Mouse (Mus musculus) liver, embryonic 15.5 days (tissue): ENCODE results near the gene Chil1. TPM values are rescaled to one million over a fixed set of nuclear protein-coding genes. Genes with fewer than 3 reads are reported as not detected.
A peak's percentile ranks its signal among the peaks of the same experiment; 100 is the strongest.

Source experiments
- ATAC-seq: fragments of 200-750 bp; cut with Nextera tagmentation; 2 replicates; pipeline ENCODE4 v1.8.0; 2017; ENCODE audit warnings: moderate number of reproducible peaks, mild to moderate bottlenecking, moderate library complexity; ENCODE audit not compliant: insufficient read depth
- H3K27ac ChIP-seq: fragments of 300-500 bp; sonication (generic); replicated peaks from 2 replicates; pipeline ENCODE4 v1.5.1; 2015; ENCODE audit warnings: mild to moderate bottlenecking, inconsistent platforms
- H3K27me3 ChIP-seq: fragments of 300-500 bp; sonication (generic); 2 replicates; pipeline ENCODE4 v1.6.1; 2015; ENCODE audit warnings: mild to moderate bottlenecking, inconsistent platforms
- H3K36me3 ChIP-seq: fragments of 300-500 bp; sonication (generic); replicated peaks from 2 replicates; pipeline ENCODE4 v1.6.1; 2015; ENCODE audit warnings: moderate library complexity, mild to moderate bottlenecking, inconsistent platforms
- H3K4me1 ChIP-seq: fragments of 300-500 bp; sonication (generic); replicated peaks from 2 replicates; pipeline ENCODE4 v1.6.1; 2015; ENCODE audit warnings: inconsistent platforms
- H3K4me2 ChIP-seq: fragments of 300-500 bp; sonication (generic); 2 replicates; pipeline ENCODE4 v1.6.1; 2015; ENCODE audit warnings: moderate library complexity, mild to moderate bottlenecking, inconsistent platforms
- H3K4me3 ChIP-seq: fragments of 300-500 bp; sonication (generic); replicated peaks from 2 replicates; pipeline ENCODE4 v1.5.1; 2015; ENCODE audit warnings: mild to moderate bottlenecking, inconsistent platforms
- H3K9ac ChIP-seq: fragments of 300-500 bp; sonication (generic); 2 replicates; pipeline ENCODE4 v1.6.1; 2015; ENCODE audit warnings: moderate library complexity, mild to moderate bottlenecking, inconsistent platforms
- H3K9me3 ChIP-seq: fragments of 300-500 bp; sonication (generic); replicated peaks from 2 replicates; pipeline ENCODE4 v1.6.1; 2016; ENCODE audit warnings: inconsistent platforms
- WGBS: fragments of 180-500 bp; shearing (Covaris S2); methylation state at CpG from one replicate; pipeline ENCODE4 v1.1.7; 2015; ENCODE audit warnings: mixed read lengths; ENCODE audit not compliant: insufficient replicate concordance; 5-methylcytosine and 5-hydroxymethylcytosine counted together
- polyA plus RNA-seq: library from polyadenylated mRNA; unstranded; fragments of >200 nt; fragmentation: Nextera tagmentation; extraction: Ambion mirVana; gene quantifications from 2 replicates; pipeline ENCODE4 v1.2.1, GENCODE M21; 2015

Chil1 gene
- polyA plus RNA-seq, result 15.1 and 17.7 TPM in 2 replicates

GRCm38 (mm10) chr1:134182025-134182424, at the start of gene Chil1:
TSS of gene Chil1 (plus strand) at chr1:134182176.
- H3K27me3 ChIP-seq, result no peaks in the 10 kb centered on the region
- H3K4me3 ChIP-seq, result no peak within 1 kb of the TSS; the same call in 1 of the 2 replicates
- H3K9ac ChIP-seq, result no peak within 1 kb of the TSS
- 56% methylated on average over 4 of the region's 4 CpGs for WGBS
- no peak for ATAC-seq
- no peaks in the 10 kb centered on the region for H3K4me1 ChIP-seq
- no peaks in the 10 kb centered on the region for H3K9me3 ChIP-seq
- no peak within 1 kb of the TSS for H3K4me2 ChIP-seq
- H3K27ac ChIP-seq, result no peak within 1 kb of the TSS
- no peaks in the 10 kb centered on the region for H3K36me3 ChIP-seq

DNA sequence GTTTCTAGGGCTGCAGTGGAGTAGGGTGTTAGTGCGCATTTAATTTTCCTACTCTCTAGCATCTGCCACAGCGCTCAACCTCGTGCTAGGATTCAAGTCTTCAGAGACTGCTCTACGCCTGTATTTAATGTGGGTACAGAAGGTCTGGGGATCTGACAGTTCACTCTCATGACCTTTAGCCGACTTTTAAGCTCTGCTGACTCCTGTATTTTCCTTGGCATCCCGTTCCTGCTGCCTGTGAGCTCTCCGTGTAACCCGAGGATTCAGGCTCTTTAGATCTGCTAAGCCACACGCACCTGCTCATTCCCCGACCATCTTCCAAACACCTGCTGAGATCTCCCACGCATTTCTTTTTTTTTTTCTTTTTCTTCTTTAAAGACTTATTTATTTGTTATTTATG, 48.7 kb upstream of the Chil1 start:
- WGBS, result 64% methylated on average over 11 of the region's 11 CpGs
- Histone ChIP-seq H3K4me3 (no peak overlapping the region), H3K9ac (no peak overlapping the region), H3K27me3 (no peaks in the 10 kb centered on the region), H3K36me3 (no peaks in the 10 kb centered on the region), H3K4me2 (no peak overlapping the region), H3K4me1 (no peaks in the 10 kb centered on the region), H3K27ac (no peak overlapping the region), H3K9me3 (no peaks in the 10 kb centered on the region)
- ATAC-seq, result no peak

- no peak overlapping the region for H3K9ac ChIP-seq
- no peak overlapping the region for H3K4me3 ChIP-seq
- H3K9me3 ChIP-seq, result no peaks in the 10 kb centered on the region
- no peaks in the 10 kb centered on the region for H3K36me3 ChIP-seq
- H3K4me2 ChIP-seq, result no peak overlapping the region
- no peaks in the 10 kb centered on the region for H3K27me3 ChIP-seq
- no peak overlapping the region for H3K27ac ChIP-seq
- WGBS, result 38% methylated on average over 3 of the region's 3 CpGs
- no peak for ATAC-seq
- H3K4me1 ChIP-seq, result no peaks in the 10 kb centered on the region
Observed at GRCm38 (mm10) chr1:134136351-134136750, 45.6 kb upstream of the Chil1 start.

DNA sequence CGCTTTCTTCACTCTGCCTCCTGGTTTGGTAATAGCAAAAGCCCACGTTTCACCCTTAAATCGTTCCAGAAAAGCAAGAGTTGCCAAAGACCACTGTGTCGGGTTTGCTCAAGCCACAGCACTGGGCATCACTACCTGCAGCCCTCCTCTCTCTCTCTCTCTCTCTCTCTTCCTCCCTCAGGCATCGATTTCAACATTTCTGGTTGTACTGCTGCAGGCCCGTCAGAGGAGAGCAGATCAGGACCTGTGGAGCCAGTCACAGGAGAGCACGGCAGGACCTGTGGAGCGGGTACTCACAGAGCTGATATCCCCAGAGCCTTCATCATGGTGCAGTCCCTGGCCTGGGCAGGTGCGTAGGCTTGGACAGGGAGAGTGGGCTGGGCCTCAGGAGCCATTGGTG, 43.6 kb upstream of the Chil1 start:
- ATAC-seq, result no peak
- H3K4me2 ChIP-seq, result no peak overlapping the region
- H3K9ac ChIP-seq, result no peak overlapping the region
- H3K9me3 ChIP-seq, result no peaks in the 10 kb centered on the region
- H3K4me1 ChIP-seq, result no peaks in the 10 kb centered on the region
- no peaks in the 10 kb centered on the region for H3K27me3 ChIP-seq
- H3K36me3 ChIP-seq, result no peaks in the 10 kb centered on the region
- WGBS, result 64% methylated on average over 9 of the region's 9 CpGs
- no peak overlapping the region for H3K4me3 ChIP-seq
- no peak overlapping the region for H3K27ac ChIP-seq

DNA sequence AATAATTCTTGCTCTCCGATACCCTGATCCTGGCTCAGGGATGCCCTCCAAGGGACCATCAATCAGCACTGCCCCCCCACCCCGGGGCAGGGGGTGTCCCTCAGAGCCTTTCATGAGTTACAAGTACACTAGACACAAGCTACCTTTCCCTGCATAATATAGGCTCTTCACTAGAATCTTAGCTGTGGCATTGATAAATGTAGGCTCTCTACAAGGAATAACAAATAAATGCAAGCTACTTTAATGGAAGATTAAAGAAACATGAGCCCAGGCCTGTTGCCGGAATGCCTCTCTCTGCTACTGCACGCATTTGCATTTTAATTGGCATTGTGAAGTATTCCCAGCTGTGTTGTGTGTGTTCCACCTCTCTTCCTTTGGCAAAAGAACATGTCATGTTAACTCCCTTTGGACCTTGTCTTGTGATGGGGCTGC, 39.6 kb upstream of the Chil1 start:
- H3K9me3 ChIP-seq, result no peaks in the 10 kb centered on the region
- H3K4me2 ChIP-seq, result no peak overlapping the region
- ATAC-seq, result no peak
- no peak overlapping the region for H3K4me3 ChIP-seq
- no peaks in the 10 kb centered on the region; the same call in 1 of the 2 replicates for H3K27me3 ChIP-seq
- H3K9ac ChIP-seq, result no peak overlapping the region
- 67% methylated on average over 4 of the region's 4 CpGs for WGBS
- H3K4me1 ChIP-seq, result no peaks in the 10 kb centered on the region
- H3K36me3 ChIP-seq, result no peaks in the 10 kb centered on the region
- H3K27ac ChIP-seq, result no peak overlapping the region

DNA sequence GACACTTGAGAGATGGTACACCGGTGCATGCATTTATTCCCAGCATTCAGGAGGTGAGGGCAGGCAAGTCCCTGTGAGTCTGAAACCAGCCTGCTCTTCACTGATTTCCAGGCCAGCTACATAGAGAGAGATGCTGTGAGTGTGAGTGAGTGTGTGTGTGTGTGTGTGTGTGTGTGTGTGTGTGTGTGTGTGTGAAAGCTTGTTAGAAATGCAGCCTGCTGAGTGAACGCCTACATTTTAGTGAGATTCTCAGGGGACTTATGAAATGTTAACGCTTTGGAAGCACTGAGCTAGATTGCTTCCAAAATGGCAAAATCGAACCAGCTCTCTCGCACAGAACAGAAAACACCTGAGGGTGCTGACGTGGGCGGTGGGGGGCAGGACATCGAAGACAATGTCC, 35.9 kb upstream of the Chil1 start:
- ATAC-seq, result no peak
- no peak overlapping the region for H3K27ac ChIP-seq
- 71% methylated on average over 8 of the region's 8 CpGs for WGBS
- peaks cover 7% of the 10 kb centered on the region; the same call in 1 of the 2 replicates for H3K27me3 ChIP-seq
- H3K9ac ChIP-seq, result no peak overlapping the region
- no peak overlapping the region for H3K4me3 ChIP-seq
- H3K4me2 ChIP-seq, result no peak overlapping the region
- H3K9me3 ChIP-seq, result no peaks in the 10 kb centered on the region
- H3K36me3 ChIP-seq, result no peaks in the 10 kb centered on the region
- H3K4me1 ChIP-seq, result peaks cover 4% of the 10 kb centered on the region; the same call in 1 of the 2 replicates

- Histone ChIP-seq H3K36me3 (no peaks in the 10 kb centered on the region), H3K9me3 (no peaks in the 10 kb centered on the region), H3K27ac (no peak overlapping the region), H3K4me3 (no peak overlapping the region), H3K9ac (no peak overlapping the region), H3K4me2 (no peak overlapping the region), H3K4me1 (peaks cover 31% of the 10 kb centered on the region), H3K27me3 (peaks cover 7% of the 10 kb centered on the region; the same call in 1 of the 2 replicates)
- WGBS, result 60% methylated on average over 8 of the region's 8 CpGs
- ATAC-seq, result no peak
Observed at GRCm38 (mm10) chr1:134150076-134150475, 31.9 kb upstream of the Chil1 start.

DNA sequence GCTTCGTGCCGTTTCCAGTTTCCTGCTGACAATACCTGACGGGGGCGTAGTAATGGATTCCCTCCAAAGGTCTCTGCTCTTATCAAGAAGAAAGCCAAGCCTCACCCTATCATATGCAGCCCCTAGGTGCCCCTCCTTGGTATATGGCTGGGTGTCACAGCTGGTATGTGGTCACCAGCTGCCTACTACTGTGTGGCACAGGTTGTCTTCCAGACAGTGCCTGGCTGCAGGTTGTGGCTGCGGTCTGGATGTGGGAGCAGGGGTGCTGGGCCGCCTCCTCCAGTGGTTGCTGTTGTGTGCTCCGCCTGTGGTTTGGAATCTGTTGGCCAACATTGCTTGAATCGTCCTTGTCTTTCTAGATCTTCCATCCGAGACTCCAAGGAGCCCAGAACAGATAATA, 31.2 kb upstream of the Chil1 start:
- Histone ChIP-seq H3K27ac (no peak overlapping the region), H3K9me3 (no peaks in the 10 kb centered on the region), H3K4me3 (no peak overlapping the region), H3K4me2 (no peak overlapping the region), H3K4me1 (peaks cover 35% of the 10 kb centered on the region), H3K9ac (no peak overlapping the region), H3K36me3 (no peaks in the 10 kb centered on the region), H3K27me3 (peaks cover 7% of the 10 kb centered on the region; the same call in 1 of the 2 replicates)
- WGBS, result 60% methylated on average over 9 of the region's 9 CpGs
- ATAC-seq, result no peak

- no peak overlapping the region for H3K27ac ChIP-seq
- H3K4me2 ChIP-seq, result no peak overlapping the region
- H3K9me3 ChIP-seq, result no peaks in the 10 kb centered on the region
- peaks cover 7% of the 10 kb centered on the region; the same call in 1 of the 2 replicates for H3K27me3 ChIP-seq
- H3K4me3 ChIP-seq, result no peak overlapping the region
- H3K36me3 ChIP-seq, result no peaks in the 10 kb centered on the region
- no peak overlapping the region for H3K9ac ChIP-seq
- peaks cover 35% of the 10 kb centered on the region for H3K4me1 ChIP-seq
- WGBS, result 20% methylated on average over 13 of the region's 13 CpGs
- ATAC-seq, result peak; percentile 43; the same call in 1 of the 2 replicates
Observed at GRCm38 (mm10) chr1:134151655-134152412, 30.1 kb upstream of the Chil1 start.

DNA sequence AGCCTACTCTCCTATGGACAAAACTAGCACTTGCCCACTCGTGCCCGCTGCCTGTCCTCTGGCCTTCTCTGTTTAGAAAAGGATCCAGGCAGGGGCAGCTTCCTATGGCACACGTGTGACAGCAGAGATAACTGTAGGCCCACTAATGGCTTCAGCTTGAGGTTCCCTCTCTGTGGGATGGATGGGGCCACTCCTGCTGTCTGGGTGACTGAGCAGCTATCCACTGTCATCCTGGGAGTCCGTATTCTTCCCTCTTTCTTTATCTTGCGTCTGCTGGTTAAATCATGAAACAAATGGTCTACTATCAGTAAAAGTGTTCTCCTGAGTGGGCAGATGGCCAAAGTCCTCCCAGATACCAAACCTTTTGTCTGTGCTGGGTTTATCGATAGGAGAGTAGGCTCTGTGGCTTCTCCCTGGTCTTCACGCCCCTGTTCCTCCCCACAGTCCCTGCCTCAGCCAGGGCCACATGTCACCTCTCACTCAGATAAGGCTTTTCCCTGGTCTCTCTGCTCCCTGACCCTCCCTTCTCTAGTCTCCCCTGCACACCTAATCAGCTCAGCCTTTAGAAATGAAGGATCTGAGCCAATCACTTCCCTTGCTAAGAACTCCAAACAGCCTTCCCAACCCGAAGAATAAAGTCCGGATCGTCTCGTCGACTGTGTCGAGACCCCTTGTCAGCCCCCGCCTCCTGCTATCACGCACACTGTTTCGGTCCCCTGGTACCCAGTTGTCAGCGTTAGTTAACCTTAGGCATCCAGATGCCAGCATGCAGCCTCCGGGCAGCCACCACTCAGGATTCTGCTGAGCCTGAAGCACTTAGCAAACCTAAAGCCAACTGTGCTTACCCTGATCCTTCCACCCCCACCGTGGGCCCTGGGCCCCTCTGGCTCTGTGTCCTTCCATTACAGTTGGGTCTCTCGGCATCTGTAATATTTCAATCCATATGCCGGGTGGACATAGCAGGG, 29.1 kb upstream of the Chil1 start:
- ATAC-seq, result peak; percentile 68
- Histone ChIP-seq H3K4me2 (no peak overlapping the region), H3K36me3 (no peaks in the 10 kb centered on the region), H3K9me3 (no peaks in the 10 kb centered on the region), H3K27ac (no peak overlapping the region), H3K27me3 (peaks cover 7% of the 10 kb centered on the region; the same call in 1 of the 2 replicates), H3K9ac (no peak overlapping the region), H3K4me3 (no peak overlapping the region), H3K4me1 (peaks cover 35% of the 10 kb centered on the region)
- 52% methylated on average over 21 of the region's 21 CpGs for WGBS

DNA sequence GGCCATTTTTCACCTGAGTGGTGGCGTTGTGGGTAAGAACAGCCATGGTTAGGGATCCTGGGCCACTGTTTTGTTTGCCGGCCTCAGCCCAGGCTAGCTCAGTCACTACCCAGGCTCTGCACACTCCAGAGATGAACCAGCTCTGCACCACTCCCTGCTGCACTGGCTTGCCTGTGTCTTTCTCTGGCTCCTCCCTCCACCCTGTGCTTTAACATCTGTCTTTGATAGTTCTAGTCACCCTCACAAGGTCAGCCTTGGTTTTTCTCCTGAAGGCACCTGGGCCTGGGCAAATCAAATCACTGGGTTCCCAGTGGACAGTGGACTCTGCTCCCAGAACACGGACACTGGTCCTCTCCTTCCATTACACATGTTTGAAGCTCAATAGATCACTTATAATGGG, 27.9 kb upstream of the Chil1 start:
- H3K9ac ChIP-seq, result no peak overlapping the region
- ATAC-seq, result no peak
- no peak overlapping the region for H3K4me2 ChIP-seq
- H3K4me1 ChIP-seq, result peaks cover 35% of the 10 kb centered on the region
- no peak overlapping the region for H3K4me3 ChIP-seq
- no peaks in the 10 kb centered on the region for H3K9me3 ChIP-seq
- H3K27ac ChIP-seq, result no peak overlapping the region
- 69% methylated on average over 3 of the region's 3 CpGs for WGBS
- H3K36me3 ChIP-seq, result no peaks in the 10 kb centered on the region
- peaks cover 7% of the 10 kb centered on the region; the same call in 1 of the 2 replicates for H3K27me3 ChIP-seq
